Mouse (Mus musculus): ENCODE data around the gene Ppil1. TPM values are rescaled to one million over a fixed set of nuclear protein-coding genes. Genes with fewer than 3 reads are reported as not detected.

The Ppil1 gene
- polyA plus RNA-seq, 1 experiment from 2014 or later, result 186 TPM

DNA sequence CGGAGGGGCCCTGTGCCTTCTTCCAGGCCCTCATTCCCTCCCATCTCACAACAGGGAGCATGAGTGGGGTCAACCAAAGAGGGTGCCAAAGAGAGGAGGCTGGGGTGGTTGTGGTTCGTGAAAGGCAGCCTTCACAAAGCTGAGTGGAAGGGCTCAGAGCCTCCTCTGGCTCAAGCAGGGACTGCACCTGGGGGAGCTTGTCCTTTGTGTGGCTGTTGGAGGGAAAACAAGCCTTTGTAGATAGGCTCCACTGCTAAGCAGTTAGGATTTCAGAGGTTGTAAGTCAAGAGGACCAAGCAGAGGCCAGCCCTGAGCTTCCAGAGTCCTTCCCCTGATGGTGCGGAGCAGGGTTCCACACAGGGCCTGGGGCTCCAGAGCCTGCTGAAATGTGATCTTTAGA lies 39.1 kb upstream of the Ppil1 start:
- Histone ChIP-seq H3K9me3 (ENCODE audit: low read length) (no peaks in the 10 kb centered on the region), H3K4me2 (replicated peaks; ENCODE audit: low read depth, low read length) (no peak overlapping the region), H3K36me3 (ENCODE audit: insufficient read depth, low read length) (peaks cover 17% of the 10 kb centered on the region), H3K4me3 (ENCODE audit: low read length) (no peak overlapping the region), H3K4me1 (ENCODE audit: insufficient read depth, low read length) (peaks cover 55% of the 10 kb centered on the region), H3K27me3 (ENCODE audit: insufficient read depth, low read length) (no peaks in the 10 kb centered on the region), H3K9ac (replicated peaks; ENCODE audit: low read length) (peak overlapping the region; percentile 42), H3K27ac (ENCODE audit: low read length) (peak overlapping the region; percentile 70)
- WGBS, result 38% methylated on average over 3 of the region's 3 CpGs
- no peak for ATAC-seq (ENCODE audit: low FRiP score, low TSS enrichment)

GRCm38 (mm10) chr17:29302149-29302548 lies 38.2 kb upstream of the Ppil1 start:
- H3K9me3 ChIP-seq (ENCODE audit: low read length), result no peaks in the 10 kb centered on the region
- H3K27ac ChIP-seq (ENCODE audit: low read length), result peak overlapping the region; percentile 70
- no peaks in the 10 kb centered on the region for H3K27me3 ChIP-seq (ENCODE audit: insufficient read depth, low read length)
- 29% methylated on average over 5 of the region's 5 CpGs for WGBS
- H3K4me2 ChIP-seq (replicated peaks; ENCODE audit: low read depth, low read length), result no peak overlapping the region
- H3K9ac ChIP-seq (replicated peaks; ENCODE audit: low read length), result no peak overlapping the region
- H3K36me3 ChIP-seq (ENCODE audit: insufficient read depth, low read length), result peaks cover 17% of the 10 kb centered on the region
- H3K4me3 ChIP-seq (ENCODE audit: low read length), result no peak overlapping the region
- H3K4me1 ChIP-seq (ENCODE audit: insufficient read depth, low read length), result peaks cover 62% of the 10 kb centered on the region
- 0 out of 2 replicates have a peak, but pooled peaks have one; percentile 19 for ATAC-seq (ENCODE audit: low FRiP score, low TSS enrichment)

GRCm38 (mm10) chr17:29301421-29301820 lies 37.4 kb upstream of the Ppil1 start:
- peaks cover 69% of the 10 kb centered on the region for H3K4me1 ChIP-seq (ENCODE audit: insufficient read depth, low read length)
- ATAC-seq (ENCODE audit: low FRiP score, low TSS enrichment), result no peak
- WGBS, result 89% methylated on average over 6 of the region's 6 CpGs
- no peak overlapping the region for H3K4me2 ChIP-seq (replicated peaks; ENCODE audit: low read depth, low read length)
- no peaks in the 10 kb centered on the region for H3K27me3 ChIP-seq (ENCODE audit: insufficient read depth, low read length)
- no peak overlapping the region for H3K9ac ChIP-seq (replicated peaks; ENCODE audit: low read length)
- H3K4me3 ChIP-seq (ENCODE audit: low read length), result no peak overlapping the region
- H3K36me3 ChIP-seq (ENCODE audit: insufficient read depth, low read length), result peaks cover 17% of the 10 kb centered on the region
- H3K9me3 ChIP-seq (ENCODE audit: low read length), result no peaks in the 10 kb centered on the region
- H3K27ac ChIP-seq (ENCODE audit: low read length), result no peak overlapping the region

- Histone ChIP-seq H3K9me3 (ENCODE audit: low read length) (no peaks in the 10 kb centered on the region), H3K9ac (replicated peaks; ENCODE audit: low read length) (no peak overlapping the region), H3K27ac (ENCODE audit: low read length) (no peak overlapping the region), H3K27me3 (ENCODE audit: insufficient read depth, low read length) (no peaks in the 10 kb centered on the region), H3K36me3 (ENCODE audit: insufficient read depth, low read length) (peaks cover 17% of the 10 kb centered on the region), H3K4me2 (replicated peaks; ENCODE audit: low read depth, low read length) (no peak overlapping the region), H3K4me3 (ENCODE audit: low read length) (no peak overlapping the region), H3K4me1 (ENCODE audit: insufficient read depth, low read length) (peaks cover 71% of the 10 kb centered on the region)
- ATAC-seq (ENCODE audit: low FRiP score, low TSS enrichment), result no peak
- 84% methylated on average over 7 of the region's 7 CpGs for WGBS
Observed at GRCm38 (mm10) chr17:29300926-29301325, 36.9 kb upstream of the Ppil1 start.

GRCm38 (mm10) chr17:29299282-29299681 lies 35.3 kb upstream of the Ppil1 start:
- ATAC-seq (ENCODE audit: low FRiP score, low TSS enrichment), result no peak
- H3K4me3 ChIP-seq (ENCODE audit: low read length), result no peak overlapping the region
- WGBS, result 46% methylated on average over 4 of the region's 4 CpGs
- no peak overlapping the region for H3K4me2 ChIP-seq (replicated peaks; ENCODE audit: low read depth, low read length)
- peaks cover 17% of the 10 kb centered on the region for H3K36me3 ChIP-seq (ENCODE audit: insufficient read depth, low read length)
- H3K9me3 ChIP-seq (ENCODE audit: low read length), result no peaks in the 10 kb centered on the region
- no peaks in the 10 kb centered on the region for H3K27me3 ChIP-seq (ENCODE audit: insufficient read depth, low read length)
- H3K27ac ChIP-seq (ENCODE audit: low read length), result 0 out of 2 replicates have a peak overlapping the region, but pooled peaks have one; percentile 11
- no peak overlapping the region for H3K9ac ChIP-seq (replicated peaks; ENCODE audit: low read length)
- peaks cover 70% of the 10 kb centered on the region for H3K4me1 ChIP-seq (ENCODE audit: insufficient read depth, low read length)

- no peak overlapping the region for H3K4me2 ChIP-seq (replicated peaks; ENCODE audit: low read depth, low read length)
- H3K4me1 ChIP-seq (ENCODE audit: insufficient read depth, low read length), result peaks cover 57% of the 10 kb centered on the region
- 72% methylated on average over 6 of the region's 6 CpGs for WGBS
Observed at GRCm38 (mm10) chr17:29297813-29298212, 33.8 kb upstream of the Ppil1 start.

GRCm38 (mm10) chr17:29297321-29297720 lies 33.3 kb upstream of the Ppil1 start:
- H3K9me3 ChIP-seq (ENCODE audit: low read length), result no peaks in the 10 kb centered on the region
- 28% methylated on average over 10 of the region's 10 CpGs for WGBS
- peak overlapping the region; percentile 89 for H3K27ac ChIP-seq (ENCODE audit: low read length)
- no peaks in the 10 kb centered on the region for H3K27me3 ChIP-seq (ENCODE audit: insufficient read depth, low read length)
- H3K4me2 ChIP-seq (replicated peaks; ENCODE audit: low read depth, low read length), result peak overlapping the region; percentile 14; the same call in 1 of the 2 replicates
- H3K4me1 ChIP-seq (ENCODE audit: insufficient read depth, low read length), result peaks cover 52% of the 10 kb centered on the region
- H3K4me3 ChIP-seq (ENCODE audit: low read length), result no peak overlapping the region
- peaks cover 17% of the 10 kb centered on the region for H3K36me3 ChIP-seq (ENCODE audit: insufficient read depth, low read length)
- peak; percentile 46; the same call in 1 of the 2 replicates for ATAC-seq (ENCODE audit: low FRiP score, low TSS enrichment)
- peak overlapping the region; percentile 28; the same call in 1 of the 2 replicates for H3K9ac ChIP-seq (replicated peaks; ENCODE audit: low read length)

More at GRCm38 (mm10) chr17:29297813-29298212, 33.8 kb upstream of the Ppil1 start:
- Histone ChIP-seq H3K9me3 (ENCODE audit: low read length) (no peaks in the 10 kb centered on the region), H3K4me3 (ENCODE audit: low read length) (no peak overlapping the region), H3K36me3 (ENCODE audit: insufficient read depth, low read length) (peaks cover 17% of the 10 kb centered on the region), H3K27me3 (ENCODE audit: insufficient read depth, low read length) (no peaks in the 10 kb centered on the region), H3K27ac (ENCODE audit: low read length) (peak overlapping the region; percentile 89), H3K9ac (replicated peaks; ENCODE audit: low read length) (peak overlapping the region; percentile 28; the same call in 1 of the 2 replicates)
- ATAC-seq (ENCODE audit: low FRiP score, low TSS enrichment), result no peak; the same call in 1 of the 2 replicates

- WGBS, result 34% methylated on average over 5 of the region's 5 CpGs
- H3K4me3 ChIP-seq (ENCODE audit: low read length), result no peak overlapping the region
- H3K36me3 ChIP-seq (ENCODE audit: insufficient read depth, low read length), result peaks cover 12% of the 10 kb centered on the region
- no peak overlapping the region for H3K4me2 ChIP-seq (replicated peaks; ENCODE audit: low read depth, low read length)
- peak; percentile 60 for ATAC-seq (ENCODE audit: low FRiP score, low TSS enrichment)
- no peaks in the 10 kb centered on the region for H3K27me3 ChIP-seq (ENCODE audit: insufficient read depth, low read length)
- 0 out of 2 replicates have a peak overlapping the region, but pooled peaks have one; percentile 13 for H3K9ac ChIP-seq (replicated peaks; ENCODE audit: low read length)
- H3K9me3 ChIP-seq (ENCODE audit: low read length), result no peaks in the 10 kb centered on the region
- peaks cover 46% of the 10 kb centered on the region for H3K4me1 ChIP-seq (ENCODE audit: insufficient read depth, low read length)
- peak overlapping the region; percentile 89 for H3K27ac ChIP-seq (ENCODE audit: low read length)
Observed at GRCm38 (mm10) chr17:29295835-29296234, 31.8 kb upstream of the Ppil1 start.

DNA sequence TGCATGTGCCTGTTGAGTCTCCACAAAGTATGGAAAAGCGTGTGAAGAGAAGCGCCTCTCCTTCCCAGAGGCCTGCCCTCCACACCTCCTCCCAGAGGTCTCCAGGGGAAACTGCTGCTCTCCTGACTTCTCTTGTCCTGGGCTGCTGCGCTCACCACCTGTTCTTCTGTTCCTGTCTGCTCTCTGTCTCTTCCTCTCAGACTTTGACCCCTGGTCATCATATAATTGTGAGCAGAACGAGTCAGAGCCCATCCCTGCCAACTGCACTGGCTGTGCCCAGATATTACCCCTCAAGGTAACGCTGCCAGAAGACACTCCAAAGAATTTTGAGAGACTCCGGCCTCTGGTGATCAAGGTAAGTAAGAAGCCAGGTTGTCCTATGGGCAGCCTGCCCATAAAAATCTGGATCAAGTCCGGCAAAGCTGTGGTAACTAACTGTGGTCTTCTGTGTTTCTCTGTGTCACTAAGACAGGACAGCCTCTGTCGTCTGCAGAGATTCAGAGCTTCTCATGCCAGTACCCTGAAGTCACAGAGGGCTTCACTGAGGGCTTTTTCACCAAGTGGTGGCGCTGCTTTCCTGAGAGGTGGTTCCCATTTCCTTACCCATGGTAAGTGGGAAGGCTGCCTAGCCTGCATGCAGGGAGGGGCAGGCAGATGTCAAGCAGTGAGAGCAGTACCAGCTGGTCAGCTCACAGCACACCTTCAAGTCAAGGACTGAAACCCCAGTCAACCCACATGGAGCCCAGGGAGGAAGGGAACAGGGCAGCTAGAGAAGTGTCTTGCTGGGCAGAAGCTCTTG lies 30.0 kb upstream of the Ppil1 start:
- H3K9ac ChIP-seq (replicated peaks; ENCODE audit: low read length), result no peak overlapping the region
- H3K27me3 ChIP-seq (ENCODE audit: insufficient read depth, low read length), result no peaks in the 10 kb centered on the region
- no peaks in the 10 kb centered on the region for H3K9me3 ChIP-seq (ENCODE audit: low read length)
- 70% methylated on average over 9 of the region's 9 CpGs for WGBS
- ATAC-seq (ENCODE audit: low FRiP score, low TSS enrichment), result peak; percentile 46; the same call in 1 of the 2 replicates
- peak overlapping the region; percentile 45; the same call in 1 of the 2 replicates for H3K27ac ChIP-seq (ENCODE audit: low read length)
- peaks cover 2% of the 10 kb centered on the region; the same call in 1 of the 2 replicates for H3K36me3 ChIP-seq (ENCODE audit: insufficient read depth, low read length)
- H3K4me2 ChIP-seq (replicated peaks; ENCODE audit: low read depth, low read length), result no peak overlapping the region
- H3K4me3 ChIP-seq (ENCODE audit: low read length), result no peak overlapping the region
- H3K4me1 ChIP-seq (ENCODE audit: insufficient read depth, low read length), result peaks cover 35% of the 10 kb centered on the region

GRCm38 (mm10) chr17:29292996-29293395 lies 29.0 kb upstream of the Ppil1 start:
- no peaks in the 10 kb centered on the region for H3K36me3 ChIP-seq (ENCODE audit: insufficient read depth, low read length)
- no peak for ATAC-seq (ENCODE audit: low FRiP score, low TSS enrichment)
- no peak overlapping the region for H3K9ac ChIP-seq (replicated peaks; ENCODE audit: low read length)
- no peaks in the 10 kb centered on the region for H3K27me3 ChIP-seq (ENCODE audit: insufficient read depth, low read length)
- peaks cover 35% of the 10 kb centered on the region for H3K4me1 ChIP-seq (ENCODE audit: insufficient read depth, low read length)
- no peak overlapping the region for H3K27ac ChIP-seq (ENCODE audit: low read length)
- whole genome bisulfite sequencing, result 77% methylated on average over 3 of the region's 3 CpGs
- H3K4me2 ChIP-seq (replicated peaks; ENCODE audit: low read depth, low read length), result no peak overlapping the region
- no peak overlapping the region for H3K4me3 ChIP-seq (ENCODE audit: low read length)
- no peaks in the 10 kb centered on the region for H3K9me3 ChIP-seq (ENCODE audit: low read length)

All from kidney, embryonic 16.5 days (tissue).